Mouse (Mus musculus): ENCODE measurements at regions not wholly inside any gene's neighbourhood (a gene's known extent, or its start where the extent isn't known, plus 50 kb on each side); places are given as distances from the start of the nearest gene placed in this dataset.
"Not testable (repeated sequence)": the region's sequence is repeated elsewhere in the genome, so short reads cannot be mapped to it uniquely, and the experiment has no call there.

DNA sequence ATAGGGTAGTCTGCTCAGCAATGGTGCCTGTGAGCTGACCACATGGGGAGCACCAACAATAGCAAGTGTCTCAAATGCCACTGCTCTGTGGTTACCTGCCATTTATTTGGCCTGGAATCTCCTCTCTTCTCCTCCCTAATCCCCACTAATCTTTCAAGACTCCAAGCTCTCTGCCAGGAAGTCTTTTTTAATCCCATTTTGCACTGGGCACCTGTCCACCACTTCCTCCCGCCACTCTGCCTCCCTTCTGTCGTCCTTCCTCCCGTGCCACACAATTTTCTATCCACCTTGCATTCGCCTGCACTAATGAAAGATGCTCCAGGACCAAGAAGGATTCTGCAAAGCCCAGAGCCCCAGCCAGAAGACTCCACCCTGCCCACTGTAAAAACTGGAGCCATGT lies 106.5 kb upstream of the Nmnat3 start:
- no peaks in the 10 kb centered on the region for H3K36me3 ChIP-seq
- H3K9me3 ChIP-seq = no peaks in the 10 kb centered on the region
- H3K27ac ChIP-seq (replicated peaks) = no peak overlapping the region
- 79% methylated on average over 4 of the region's 4 CpGs for WGBS
- H3K4me2 ChIP-seq = no peak overlapping the region
- H3K27me3 ChIP-seq = no peaks in the 10 kb centered on the region
- H3K4me1 ChIP-seq (replicated peaks) = peaks cover 19% of the 10 kb centered on the region
- H3K9ac ChIP-seq = no peak overlapping the region
- no peak overlapping the region for H3K4me3 ChIP-seq
- no peak for ATAC-seq (ENCODE audit: low read depth)

DNA sequence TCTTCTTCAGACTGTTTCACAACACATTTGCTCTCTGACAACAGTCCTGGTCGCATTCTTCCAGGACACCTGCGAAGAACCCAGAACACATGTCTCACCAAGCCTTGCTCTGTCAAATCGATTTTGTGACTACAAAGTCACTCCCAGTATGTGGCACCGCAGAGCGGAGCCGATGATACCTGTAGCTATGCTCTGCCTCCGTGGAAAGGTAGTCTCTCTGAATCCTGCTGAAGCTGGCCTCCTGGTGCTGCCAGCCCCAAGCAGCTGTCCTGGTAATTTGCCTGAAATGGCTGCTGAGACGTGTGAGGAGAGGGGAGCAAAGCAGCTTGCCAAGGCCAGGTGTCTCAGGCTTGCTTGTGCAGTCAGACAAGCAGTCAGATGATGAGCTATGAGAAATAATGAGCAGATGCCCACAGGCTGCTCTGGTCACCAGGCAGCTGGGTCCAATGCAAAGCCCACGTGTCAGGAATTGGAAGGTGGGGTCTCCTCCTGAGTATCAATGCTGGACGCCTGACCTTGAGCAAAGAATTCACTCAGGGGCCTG lies 100.4 kb upstream of the Nmnat3 start:
- Histone ChIP-seq H3K4me3 (no peak overlapping the region), H3K9me3 (no peaks in the 10 kb centered on the region), H3K27me3 (no peaks in the 10 kb centered on the region), H3K9ac (no peak overlapping the region), H3K4me1 (replicated peaks) (no peaks in the 10 kb centered on the region), H3K4me2 (no peak overlapping the region), H3K27ac (replicated peaks) (no peak overlapping the region), H3K36me3 (no peaks in the 10 kb centered on the region)
- 80% methylated on average over 10 of the region's 10 CpGs for WGBS
- ATAC-seq (ENCODE audit: low read depth) = no peak

GRCm38 (mm10) chr9:98194356-98194755 lies 92.9 kb upstream of the Nmnat3 start:
- H3K27ac ChIP-seq (replicated peaks) = no peak overlapping the region
- H3K4me3 ChIP-seq = no peak overlapping the region
- 94% methylated on average over 2 of the region's 2 CpGs for WGBS
- no peaks in the 10 kb centered on the region for H3K4me1 ChIP-seq (replicated peaks)
- H3K27me3 ChIP-seq = no peaks in the 10 kb centered on the region
- no peak for ATAC-seq (ENCODE audit: low read depth)
- no peaks in the 10 kb centered on the region for H3K36me3 ChIP-seq
- H3K4me2 ChIP-seq = no peak overlapping the region
- no peaks in the 10 kb centered on the region for H3K9me3 ChIP-seq
- H3K9ac ChIP-seq = no peak overlapping the region

DNA sequence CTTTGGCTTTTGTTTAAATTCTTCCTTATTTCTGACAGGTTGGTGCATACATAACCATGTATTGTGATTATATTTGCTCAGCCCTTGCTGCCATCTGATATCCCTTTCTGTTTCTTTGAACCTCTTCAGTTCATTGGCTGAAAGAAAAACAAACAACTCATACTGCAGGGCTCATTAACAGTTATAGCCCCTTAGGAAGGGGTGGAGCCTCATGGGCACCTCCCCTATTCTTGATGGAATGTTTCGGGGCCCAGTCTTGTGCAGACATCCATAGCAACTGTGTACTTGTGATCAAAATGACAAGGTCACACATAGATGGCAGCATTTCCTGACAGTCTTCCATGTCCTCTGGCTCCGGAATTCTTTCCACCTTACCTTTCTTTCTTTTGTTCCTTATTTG lies 68.4 kb upstream of the Nmnat3 start:
- Histone ChIP-seq H3K9ac (no peak overlapping the region), H3K4me3 (no peak overlapping the region), H3K27ac (replicated peaks) (peak overlapping the region; percentile 59), H3K4me1 (replicated peaks) (peaks cover 30% of the 10 kb centered on the region), H3K36me3 (no peaks in the 10 kb centered on the region), H3K27me3 (no peaks in the 10 kb centered on the region), H3K9me3 (no peaks in the 10 kb centered on the region), H3K4me2 (no peak overlapping the region)
- ATAC-seq (ENCODE audit: low read depth) = no peak
- WGBS = 64% methylated on average over 2 of the region's 2 CpGs

- Histone ChIP-seq H3K36me3 (no peaks in the 10 kb centered on the region), H3K27ac (replicated peaks) (peak overlapping the region; percentile 75), H3K27me3 (no peaks in the 10 kb centered on the region), H3K9ac (no peak overlapping the region), H3K9me3 (no peaks in the 10 kb centered on the region), H3K4me2 (no peak overlapping the region), H3K4me1 (replicated peaks) (peaks cover 30% of the 10 kb centered on the region), H3K4me3 (no peak overlapping the region)
- peak; percentile 67; the same call in 1 of the 2 replicates for ATAC-seq (ENCODE audit: low read depth)
- WGBS = 24% methylated on average over 8 of the region's 8 CpGs
Measured at GRCm38 (mm10) chr9:98220367-98220766, 66.9 kb upstream of the Nmnat3 start.

DNA sequence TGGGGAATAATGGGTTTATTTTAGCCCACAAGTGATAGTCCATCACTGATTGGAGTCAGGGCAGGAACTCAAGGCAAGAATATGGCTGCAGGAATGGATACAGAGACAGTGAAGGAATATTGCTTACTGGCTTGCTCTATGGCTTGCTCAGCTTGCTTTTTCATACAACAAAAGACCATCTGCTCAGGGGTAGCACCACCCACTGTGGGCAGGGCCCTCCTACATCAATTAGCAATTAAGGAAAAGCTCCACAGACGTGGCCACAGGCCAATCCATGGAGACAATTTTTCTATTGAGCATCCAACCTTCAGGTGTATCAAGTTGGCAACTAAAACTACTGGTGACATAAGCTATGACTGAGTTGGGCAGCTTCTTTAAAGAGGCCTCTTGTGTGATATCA lies 65.5 kb upstream of the Nmnat3 start:
- Histone ChIP-seq H3K4me1 (replicated peaks) (peaks cover 25% of the 10 kb centered on the region), H3K27me3 (no peaks in the 10 kb centered on the region), H3K4me3 (no peak overlapping the region), H3K9me3 (no peaks in the 10 kb centered on the region), H3K4me2 (no peak overlapping the region), H3K27ac (replicated peaks) (no peak overlapping the region; the same call in 1 of the 2 replicates), H3K9ac (no peak overlapping the region), H3K36me3 (no peaks in the 10 kb centered on the region)
- no peak for ATAC-seq (ENCODE audit: low read depth)
- WGBS = 14% methylated on average over 1 of the region's 1 CpGs

- Histone ChIP-seq H3K4me1 (replicated peaks) (no peaks in the 10 kb centered on the region), H3K36me3 (no peaks in the 10 kb centered on the region), H3K27me3 (no peaks in the 10 kb centered on the region), H3K4me2 (no peak overlapping the region), H3K4me3 (no peak overlapping the region), H3K9me3 (no peaks in the 10 kb centered on the region), H3K9ac (no peak overlapping the region), H3K27ac (replicated peaks) (no peak overlapping the region)
- ATAC-seq (ENCODE audit: low read depth) = no peak
- 79% methylated on average over 3 of the region's 3 CpGs for WGBS
Measured at GRCm38 (mm10) chr9:98228226-98228625, 59.0 kb upstream of the Nmnat3 start.

GRCm38 (mm10) chr9:98228907-98229306 lies 58.3 kb upstream of the Nmnat3 start:
- no peaks in the 10 kb centered on the region for H3K9me3 ChIP-seq
- no peaks in the 10 kb centered on the region for H3K36me3 ChIP-seq
- no peak overlapping the region for H3K9ac ChIP-seq
- ATAC-seq (ENCODE audit: low read depth) = no peak
- no peak overlapping the region for H3K4me2 ChIP-seq
- no peaks in the 10 kb centered on the region for H3K4me1 ChIP-seq (replicated peaks)
- no peak overlapping the region for H3K27ac ChIP-seq (replicated peaks)
- no peaks in the 10 kb centered on the region for H3K27me3 ChIP-seq
- 67% methylated on average over 7 of the region's 7 CpGs for WGBS
- no peak overlapping the region for H3K4me3 ChIP-seq

DNA sequence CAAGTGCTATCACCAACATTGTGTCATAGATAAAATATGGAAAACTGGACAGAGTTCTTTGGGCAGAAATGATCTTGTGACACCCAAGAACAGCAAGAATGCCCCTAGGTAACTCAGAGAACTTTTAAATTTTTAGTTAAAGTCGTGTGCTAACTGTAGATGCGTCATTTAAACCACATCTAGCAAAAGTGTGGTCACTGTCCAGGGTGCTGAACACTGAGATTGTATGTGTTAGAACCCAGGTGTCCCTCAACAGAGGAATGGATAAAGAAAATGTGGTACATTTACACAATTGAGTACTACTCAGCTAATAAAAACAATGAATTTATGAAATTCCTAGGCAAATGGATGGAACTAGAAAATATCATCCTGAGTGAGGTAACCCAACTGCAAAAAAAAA lies 52.5 kb upstream of the Nmnat3 start:
- not testable (repeated sequence) for H3K4me1 ChIP-seq (replicated peaks); H3K27me3 ChIP-seq; H3K9ac ChIP-seq; H3K9me3 ChIP-seq; H3K4me3 ChIP-seq; H3K36me3 ChIP-seq; ATAC-seq (ENCODE audit: low read depth); H3K4me2 ChIP-seq; H3K27ac ChIP-seq (replicated peaks)
- WGBS = 57% methylated on average over 2 of the region's 2 CpGs
